30 mouse cellular contexts compared by ENCODE assay signal in genomic region chr8:116538763-116539162, GRCm38 (mm10). TPM values are rescaled to one million over a fixed set of nuclear protein-coding genes. Genes with fewer than 3 reads are reported as not detected.
A peak's percentile ranks its signal among the peaks of the same experiment; 100 is the strongest.
DNase-seq lines count a peak whose midpoint lies in the region; ATAC-seq and TF ChIP-seq lines count a peak whose summit lies in the region.
"Had no signal": no experiment of that assay in that cellular context is flagged by ENCODE, and none has a peak within 500 bp of the region (broad histone marks: within the 10 kb centered on the region; RNA-seq: fewer than 3 reads in every experiment).

No protein-coding gene starts in this region.

- ATAC-seq in embryonic facial prominence, embryonic 11.5 days (replicated peaks; ENCODE audit: insufficient number of reproducible peaks, low FRiP score, low TSS enrichment, low read depth) = peak; percentile 56; the same call in 1 of the 2 replicates
- peak; percentile 76 for ATAC-seq in embryonic facial prominence, embryonic 15.5 days (ENCODE audit: insufficient number of reproducible peaks, low FRiP score, low TSS enrichment, low read depth)
- ATAC-seq in heart, embryonic 12.5 days (ENCODE audit: insufficient number of reproducible peaks, low FRiP score) = no peak
- ATAC-seq: activated CD4-positive, CD25-positive, alpha-beta regulatory T cell, adult 4 months; forebrain, embryonic 13.5 days; forebrain, embryonic 16.5 days; intestine, postnatal 0 days had no signal

- no peak for TF ChIP-seq POLR2A in brain, embryonic 14.5 days (IDR thresholded peaks at IDR 0.05; ENCODE audit: borderline replicate concordance, extremely low read depth, insufficient read depth, insufficient read length, poor library complexity, severe bottlenecking)

- H3K36me3 ChIP-seq in embryonic facial prominence, embryonic 11.5 days (replicated peaks; ENCODE audit: control insufficient read depth, insufficient read depth, low read depth, low read length) = no peaks in the 10 kb centered on the region
- H3K36me3 ChIP-seq in embryonic facial prominence, embryonic 10.5 days (replicated peaks) = no peaks in the 10 kb centered on the region
- H3K36me3 ChIP-seq in embryonic facial prominence, embryonic 15.5 days = no peaks in the 10 kb centered on the region
- no peaks in the 10 kb centered on the region for H3K36me3 ChIP-seq in heart, embryonic 12.5 days
- H3K36me3 ChIP-seq: embryonic facial prominence, embryonic 12.5 days; forebrain, embryonic 10.5 days; heart, embryonic 10.5 days; heart, embryonic 15.5 days; hindbrain, embryonic 12.5 days; hindbrain, embryonic 15.5 days had no signal

- H3K4me2 ChIP-seq in embryonic facial prominence, embryonic 11.5 days (ENCODE audit: low read depth, low read length) = no peak overlapping the region
- no peak overlapping the region for H3K4me2 ChIP-seq in embryonic facial prominence, embryonic 15.5 days (replicated peaks)
- no peak overlapping the region for H3K4me2 ChIP-seq in heart, embryonic 12.5 days
- H3K4me2 ChIP-seq: embryonic facial prominence, embryonic 12.5 days; forebrain, embryonic 13.5 days; heart, embryonic 15.5 days; hindbrain, embryonic 12.5 days; hindbrain, embryonic 15.5 days had no signal

- H3K4me3 ChIP-seq in embryonic facial prominence, embryonic 11.5 days (ENCODE audit: low read depth, low read length) = no peak overlapping the region
- H3K4me3 ChIP-seq in embryonic facial prominence, embryonic 10.5 days = no peak overlapping the region
- H3K4me3 ChIP-seq in embryonic facial prominence, embryonic 15.5 days (replicated peaks) = no peak overlapping the region
- H3K4me3 ChIP-seq in heart, embryonic 12.5 days = no peak overlapping the region
- H3K4me3 ChIP-seq: embryonic facial prominence, embryonic 12.5 days; forebrain, embryonic 10.5 days; forebrain, embryonic 13.5 days; heart, adult 2 months; heart, embryonic 10.5 days; heart, embryonic 15.5 days; hindbrain, embryonic 12.5 days; hindbrain, embryonic 15.5 days had no signal

- no peaks in the 10 kb centered on the region for H3K4me1 ChIP-seq in embryonic facial prominence, embryonic 11.5 days (ENCODE audit: control insufficient read depth, insufficient read depth, low read length)
- peaks cover 9% of the 10 kb centered on the region for H3K4me1 ChIP-seq in embryonic facial prominence, embryonic 10.5 days
- no peaks in the 10 kb centered on the region for H3K4me1 ChIP-seq in embryonic facial prominence, embryonic 15.5 days
- H3K4me1 ChIP-seq in heart, embryonic 12.5 days (replicated peaks) = no peaks in the 10 kb centered on the region
- H3K4me1 ChIP-seq: embryonic facial prominence, embryonic 12.5 days; forebrain, embryonic 13.5 days; heart, embryonic 10.5 days; heart, embryonic 15.5 days; hindbrain, embryonic 15.5 days had no signal

- WGBS in embryonic facial prominence, embryonic 11.5 days = 39% methylated on average over 7 of the region's 7 CpGs
- 48% methylated on average over 7 of the region's 7 CpGs for WGBS in embryonic facial prominence, embryonic 10.5 days
- 33% methylated on average over 7 of the region's 7 CpGs for WGBS in embryonic facial prominence, embryonic 15.5 days
- 48% methylated on average over 7 of the region's 7 CpGs for WGBS in heart, embryonic 12.5 days

- peak; percentile 7 for DNase-seq in embryonic facial prominence, embryonic 11.5 days (ENCODE audit: low spot score)
- DNase-seq in embryonic facial prominence, embryonic 10.5 days (ENCODE audit: low spot score) = no peak
- DNase-seq in brain, embryonic 14.5 days (ENCODE audit: low read depth) = peak; percentile 3
- peak; percentile 23 for DNase-seq in embryo, embryonic 11 days
- no peak for DNase-seq in adrenal gland, adult (ENCODE audit: inconsistent age in 2 of 2, low spot score in 1 of 2)
- no peak for DNase-seq in testis, postnatal 10 days (ENCODE audit: low spot score)
- DNase-seq: adrenal gland, postnatal 10 days; adrenal gland, postnatal 36 days; cerebellum, adult 11 months; cerebellum, adult 2 months; cerebellum, adult 9-11 months; cerebellum, postnatal 25 days; gastrocnemius, postnatal 10 days; gastrocnemius, postnatal 36 days; heart, adult 2 months; heart, postnatal 10 days; heart, postnatal 36 days had no signal

- H3K9ac ChIP-seq in embryonic facial prominence, embryonic 11.5 days (replicated peaks; ENCODE audit: low read length) = no peak overlapping the region
- no peak overlapping the region for H3K9ac ChIP-seq in embryonic facial prominence, embryonic 15.5 days
- H3K9ac ChIP-seq in heart, embryonic 12.5 days = no peak overlapping the region
- H3K9ac ChIP-seq: embryonic facial prominence, embryonic 12.5 days; forebrain, embryonic 13.5 days; heart, embryonic 15.5 days; hindbrain, embryonic 12.5 days; hindbrain, embryonic 15.5 days had no signal

- H3K27ac ChIP-seq in embryonic facial prominence, embryonic 11.5 days (replicated peaks; ENCODE audit: low read depth, low read length) = no peak overlapping the region
- H3K27ac ChIP-seq in embryonic facial prominence, embryonic 10.5 days (replicated peaks) = no peak overlapping the region
- no peak overlapping the region for H3K27ac ChIP-seq in embryonic facial prominence, embryonic 15.5 days (replicated peaks)
- no peak overlapping the region for H3K27ac ChIP-seq in heart, embryonic 12.5 days (ENCODE audit: poor library complexity, severe bottlenecking)
- H3K27ac ChIP-seq: embryonic facial prominence, embryonic 12.5 days; forebrain, embryonic 10.5 days; forebrain, embryonic 13.5 days; heart, adult 2 months; heart, embryonic 10.5 days; heart, embryonic 15.5 days; hindbrain, embryonic 12.5 days; hindbrain, embryonic 15.5 days had no signal

- TF ChIP-seq CTCF in brain, embryonic 14.5 days (IDR thresholded peaks at IDR 0.05; ENCODE audit: borderline replicate concordance, extremely low read depth, insufficient read depth, insufficient read length) = no peak

- H3K9me3 ChIP-seq in embryonic facial prominence, embryonic 11.5 days (replicated peaks; ENCODE audit: control insufficient read depth, low read length) = no peaks in the 10 kb centered on the region
- 0 out of 2 replicates have a peak, but pooled peaks cover 5% of the 10 kb centered on the region for H3K9me3 ChIP-seq in embryonic facial prominence, embryonic 10.5 days
- H3K9me3 ChIP-seq in embryonic facial prominence, embryonic 15.5 days (replicated peaks) = no peaks in the 10 kb centered on the region
- 0 out of 2 replicates have a peak, but pooled peaks cover 4% of the 10 kb centered on the region for H3K9me3 ChIP-seq in heart, embryonic 12.5 days (replicated peaks)
- H3K9me3 ChIP-seq: embryonic facial prominence, embryonic 12.5 days; forebrain, embryonic 13.5 days; heart, embryonic 10.5 days; heart, embryonic 15.5 days; hindbrain, embryonic 15.5 days had no signal

- H3K27me3 ChIP-seq in embryonic facial prominence, embryonic 11.5 days (ENCODE audit: control insufficient read depth, insufficient read depth, low read length) = no peaks in the 10 kb centered on the region
- H3K27me3 ChIP-seq in embryonic facial prominence, embryonic 10.5 days (replicated peaks; ENCODE audit: low read depth, poor library complexity, severe bottlenecking) = 0 out of 2 replicates have a peak, but pooled peaks cover 3% of the 10 kb centered on the region
- H3K27me3 ChIP-seq in embryonic facial prominence, embryonic 15.5 days = no peaks in the 10 kb centered on the region
- H3K27me3 ChIP-seq in heart, embryonic 12.5 days (replicated peaks) = no peaks in the 10 kb centered on the region; the same call in 1 of the 2 replicates
- H3K27me3 ChIP-seq: forebrain, embryonic 13.5 days; heart, embryonic 15.5 days; hindbrain, embryonic 12.5 days; hindbrain, embryonic 15.5 days had no signal

RNA-seq across cellular contexts. Expression of gene Dynlrb2, which starts 34.0 kb away (rescaled TPM):
- 1.7 TPM in 1 of 2 replicates, not detected in the other for polyA plus RNA-seq in embryonic facial prominence, embryonic 11.5 days (2014; fragmentation: Nextera tagmentation; extraction: Ambion mirVana)
- 1.2 and 2.1 TPM in 2 replicates for polyA plus RNA-seq in embryonic facial prominence, embryonic 10.5 days (2016; fragmentation: Nextera tagmentation; extraction: Ambion mirVana)
- 10.9 and 12.9 TPM in 2 replicates for polyA plus RNA-seq in brain, embryonic 14.5 days (2012; rRNA removed)
- 60.2 and 126 TPM in 2 replicates for polyA plus RNA-seq in embryonic facial prominence, embryonic 15.5 days (2015; fragmentation: Nextera tagmentation; extraction: Ambion mirVana)
- not detected in 2 replicates for polyA plus RNA-seq in heart, embryonic 12.5 days (2016; fragmentation: Nextera tagmentation; extraction: Ambion mirVana)
- polyA plus RNA-seq: activated CD4-positive, CD25-positive, alpha-beta regulatory T cell, adult 4 months; heart, embryonic 10.5 days; intestine, embryonic 14.5 days; intestine, postnatal 0 days had no signal

Comparison
In these comparisons a context has a peak if more than half of its experiments do, and no peak if none do; other contexts are left out.
1. DNase-seq: peak in embryonic facial prominence, embryonic 11.5 days (single experiment), brain, embryonic 14.5 days (single experiment) and embryo, embryonic 11 days (single experiment); none in embryonic facial prominence, embryonic 10.5 days (single experiment), adrenal gland, adult (0 of 2) and testis, postnatal 10 days (single experiment).